Comparison of ENCODE assay signal across 31 mouse cellular contexts in genomic region chr8:39746225-39746624, GRCm38 (mm10).
A peak's percentile ranks its signal among the peaks of the same experiment; 100 is the strongest.
DNase-seq lines count a peak whose midpoint lies in the region; ATAC-seq and TF ChIP-seq lines count a peak whose summit lies in the region.
"Had no signal": no experiment of that assay in that cellular context is flagged by ENCODE, and none has a peak within 500 bp of the region (broad histone marks: within the 10 kb centered on the region; RNA-seq: fewer than 3 reads in every experiment).

No protein-coding gene starts in this region.

- no peaks in the 10 kb centered on the region for H3K36me3 ChIP-seq in embryonic facial prominence, embryonic 11.5 days (replicated peaks; ENCODE audit: control insufficient read depth, insufficient read depth, low read depth, low read length)
- H3K36me3 ChIP-seq in embryonic facial prominence, embryonic 10.5 days (replicated peaks): no peaks in the 10 kb centered on the region
- H3K36me3 ChIP-seq in hindbrain, embryonic 16.5 days (ENCODE audit: control insufficient read depth, insufficient read depth, low read length): no peaks in the 10 kb centered on the region
- no peaks in the 10 kb centered on the region for H3K36me3 ChIP-seq in hindbrain, embryonic 12.5 days
- H3K36me3 ChIP-seq in lung, embryonic 14.5 days (ENCODE audit: insufficient read depth): no peaks in the 10 kb centered on the region
- H3K36me3 ChIP-seq in midbrain, postnatal 0 days (ENCODE audit: insufficient read depth, low read length): no peaks in the 10 kb centered on the region
- no peaks in the 10 kb centered on the region for H3K36me3 ChIP-seq in midbrain, embryonic 10.5 days
- H3K36me3 ChIP-seq: embryonic facial prominence, embryonic 12.5 days; limb, embryonic 13.5 days; liver, embryonic 12.5 days; midbrain, embryonic 12.5 days; neural tube, embryonic 13.5 days had no signal

- H3K4me2 ChIP-seq in embryonic facial prominence, embryonic 11.5 days (ENCODE audit: low read depth, low read length): no peak overlapping the region
- H3K4me2 ChIP-seq in hindbrain, embryonic 16.5 days (ENCODE audit: low read length): no peak overlapping the region
- no peak overlapping the region for H3K4me2 ChIP-seq in hindbrain, embryonic 12.5 days (replicated peaks)
- H3K4me2 ChIP-seq in lung, embryonic 14.5 days: no peak overlapping the region
- no peak overlapping the region for H3K4me2 ChIP-seq in midbrain, postnatal 0 days (ENCODE audit: low read depth, low read length, poor library complexity, severe bottlenecking)
- H3K4me2 ChIP-seq: embryonic facial prominence, embryonic 12.5 days; heart, embryonic 11.5 days; limb, embryonic 13.5 days; liver, embryonic 12.5 days; midbrain, embryonic 12.5 days; neural tube, embryonic 13.5 days had no signal

- H3K9me3 ChIP-seq in embryonic facial prominence, embryonic 11.5 days (replicated peaks; ENCODE audit: control insufficient read depth, low read length): no peaks in the 10 kb centered on the region
- H3K9me3 ChIP-seq in embryonic facial prominence, embryonic 10.5 days: no peaks in the 10 kb centered on the region
- no peaks in the 10 kb centered on the region for H3K9me3 ChIP-seq in hindbrain, embryonic 16.5 days (ENCODE audit: control insufficient read depth, low read length)
- H3K9me3 ChIP-seq in hindbrain, embryonic 12.5 days (replicated peaks): no peaks in the 10 kb centered on the region
- no peaks in the 10 kb centered on the region for H3K9me3 ChIP-seq in lung, embryonic 14.5 days (ENCODE audit: low read depth, low read length)
- no peaks in the 10 kb centered on the region for H3K9me3 ChIP-seq in midbrain, postnatal 0 days (ENCODE audit: low read length)
- no peaks in the 10 kb centered on the region for H3K9me3 ChIP-seq in midbrain, embryonic 10.5 days (replicated peaks)
- H3K9me3 ChIP-seq: embryonic facial prominence, embryonic 12.5 days; limb, embryonic 13.5 days; liver, embryonic 12.5 days; midbrain, embryonic 12.5 days; neural tube, embryonic 13.5 days had no signal

- TF ChIP-seq POLR2A in lung, adult 2 months (IDR thresholded peaks at IDR 0.05; ENCODE audit: borderline replicate concordance, extremely low read depth, low read depth, low read length): no peak

- ATAC-seq in embryonic facial prominence, embryonic 11.5 days (replicated peaks; ENCODE audit: insufficient number of reproducible peaks, low FRiP score, low TSS enrichment, low read depth): no peak
- ATAC-seq in hindbrain, embryonic 16.5 days: peak; percentile 68; the same call in 1 of the 2 replicates
- ATAC-seq in hindbrain, embryonic 12.5 days (ENCODE audit: low FRiP score): no peak
- ATAC-seq in lung, embryonic 14.5 days (ENCODE audit: insufficient read depth): peak; percentile 80; the same call in 1 of the 2 replicates
- ATAC-seq in midbrain, postnatal 0 days (ENCODE audit: low FRiP score): no peak
- ATAC-seq: activated CD4-positive, CD25-positive, alpha-beta regulatory T cell, adult 4 months; intestine, embryonic 16.5 days; liver, embryonic 12.5 days; liver, postnatal 0 days had no signal

- no peaks in the 10 kb centered on the region for H3K4me1 ChIP-seq in embryonic facial prominence, embryonic 11.5 days (ENCODE audit: control insufficient read depth, insufficient read depth, low read length)
- no peaks in the 10 kb centered on the region for H3K4me1 ChIP-seq in embryonic facial prominence, embryonic 10.5 days
- H3K4me1 ChIP-seq in hindbrain, embryonic 16.5 days (ENCODE audit: control insufficient read depth, insufficient read depth, low read depth, low read length): no peaks in the 10 kb centered on the region
- no peaks in the 10 kb centered on the region for H3K4me1 ChIP-seq in hindbrain, embryonic 12.5 days
- H3K4me1 ChIP-seq in lung, embryonic 14.5 days (ENCODE audit: insufficient read depth): no peaks in the 10 kb centered on the region
- H3K4me1 ChIP-seq in lung, adult 2 months (ENCODE audit: control insufficient read depth, insufficient read depth, low read length): no peaks in the 10 kb centered on the region
- no peaks in the 10 kb centered on the region for H3K4me1 ChIP-seq in midbrain, postnatal 0 days (ENCODE audit: insufficient read depth, low read length)
- no peaks in the 10 kb centered on the region for H3K4me1 ChIP-seq in midbrain, embryonic 10.5 days
- H3K4me1 ChIP-seq: embryonic facial prominence, embryonic 12.5 days; limb, embryonic 13.5 days; liver, embryonic 12.5 days; midbrain, embryonic 12.5 days; neural tube, embryonic 13.5 days had no signal

- peak; percentile 2 for DNase-seq in embryonic facial prominence, embryonic 11.5 days (ENCODE audit: low spot score)
- DNase-seq in embryonic facial prominence, embryonic 10.5 days (ENCODE audit: low spot score): no peak
- DNase-seq in lung, embryonic 14.5 days: peak; percentile 80
- no peak for DNase-seq in lung, adult 2 months
- peak; percentile 19 for DNase-seq in midbrain, postnatal 0 days (ENCODE audit: low spot score)
- DNase-seq in midbrain, embryonic 10.5 days (ENCODE audit: low spot score): no peak
- DNase-seq: adrenal gland, adult 2 months; adrenal gland, postnatal 36 days; cerebellum, adult 2 months; cerebellum, postnatal 14 days; gastrocnemius, adult 2 months; gastrocnemius, postnatal 36 days; heart, adult 18-20 months; heart, postnatal 36 days; kidney, adult 8-10 months; kidney, postnatal 36 days; liver, postnatal 0 days; right cerebral cortex, postnatal 4 days had no signal

- H3K4me3 ChIP-seq in embryonic facial prominence, embryonic 11.5 days (ENCODE audit: low read depth, low read length): no peak overlapping the region
- H3K4me3 ChIP-seq in embryonic facial prominence, embryonic 10.5 days: no peak overlapping the region
- H3K4me3 ChIP-seq in hindbrain, embryonic 16.5 days (ENCODE audit: low read length): no peak overlapping the region
- H3K4me3 ChIP-seq in hindbrain, embryonic 12.5 days: no peak overlapping the region
- no peak overlapping the region for H3K4me3 ChIP-seq in lung, embryonic 14.5 days (ENCODE audit: low read depth, low read length)
- H3K4me3 ChIP-seq in lung, adult 2 months (replicated peaks; ENCODE audit: extremely low read depth, low read depth, low read length): no peak overlapping the region
- no peak overlapping the region for H3K4me3 ChIP-seq in midbrain, postnatal 0 days (ENCODE audit: low read depth, low read length)
- no peak overlapping the region for H3K4me3 ChIP-seq in midbrain, embryonic 10.5 days
- H3K4me3 ChIP-seq: embryonic facial prominence, embryonic 12.5 days; gastrocnemius, adult 2 months; layer of hippocampus, adult 2 months; left cerebral cortex, adult 2 months; limb, embryonic 13.5 days; liver, embryonic 12.5 days; midbrain, embryonic 12.5 days; neural tube, embryonic 13.5 days had no signal

- TF ChIP-seq CTCF in lung, embryonic 14.5 days (IDR thresholded peaks at IDR 0.05; ENCODE audit: low read depth): no peak
- no peak for TF ChIP-seq CTCF in lung, adult 2 months (IDR thresholded peaks at IDR 0.05; ENCODE audit: insufficient read depth, low read length)
- no peak for TF ChIP-seq CTCF in midbrain, postnatal 0 days (IDR thresholded peaks at IDR 0.05)

- no peak overlapping the region for H3K9ac ChIP-seq in embryonic facial prominence, embryonic 11.5 days (replicated peaks; ENCODE audit: low read length)
- no peak overlapping the region for H3K9ac ChIP-seq in hindbrain, embryonic 16.5 days (ENCODE audit: low read depth, low read length)
- H3K9ac ChIP-seq in hindbrain, embryonic 12.5 days: no peak overlapping the region
- H3K9ac ChIP-seq in lung, embryonic 14.5 days: no peak overlapping the region
- no peak overlapping the region for H3K9ac ChIP-seq in midbrain, postnatal 0 days (replicated peaks; ENCODE audit: low read length, poor library complexity, severe bottlenecking)
- H3K9ac ChIP-seq: embryonic facial prominence, embryonic 12.5 days; limb, embryonic 13.5 days; liver, embryonic 12.5 days; liver, postnatal 0 days; midbrain, embryonic 12.5 days; neural tube, embryonic 13.5 days had no signal

- 77% methylated on average over 5 of the region's 5 CpGs for WGBS in embryonic facial prominence, embryonic 11.5 days
- 82% methylated on average over 5 of the region's 5 CpGs for WGBS in embryonic facial prominence, embryonic 10.5 days
- 74% methylated on average over 5 of the region's 5 CpGs for WGBS in hindbrain, embryonic 16.5 days
- WGBS in hindbrain, embryonic 12.5 days: 82% methylated on average over 5 of the region's 5 CpGs
- 35% methylated on average over 5 of the region's 5 CpGs for WGBS in lung, embryonic 14.5 days
- whole genome bisulfite sequencing in lung, adult 2 months: 67% methylated on average over 5 of the region's 5 CpGs
- WGBS in midbrain, postnatal 0 days: 83% methylated on average over 5 of the region's 5 CpGs
- 88% methylated on average over 5 of the region's 5 CpGs for WGBS in midbrain, embryonic 10.5 days

- no peaks in the 10 kb centered on the region for H3K27me3 ChIP-seq in embryonic facial prominence, embryonic 11.5 days (ENCODE audit: control insufficient read depth, insufficient read depth, low read length)
- H3K27me3 ChIP-seq in embryonic facial prominence, embryonic 10.5 days (replicated peaks; ENCODE audit: low read depth, poor library complexity, severe bottlenecking): no peaks in the 10 kb centered on the region
- H3K27me3 ChIP-seq in hindbrain, embryonic 16.5 days (replicated peaks; ENCODE audit: control insufficient read depth, insufficient read depth, low read length): no peaks in the 10 kb centered on the region
- H3K27me3 ChIP-seq in hindbrain, embryonic 12.5 days: no peaks in the 10 kb centered on the region
- no peaks in the 10 kb centered on the region for H3K27me3 ChIP-seq in lung, embryonic 14.5 days (ENCODE audit: insufficient read depth, low read length)
- no peaks in the 10 kb centered on the region for H3K27me3 ChIP-seq in midbrain, postnatal 0 days (ENCODE audit: insufficient read depth, low read length)
- H3K27me3 ChIP-seq in midbrain, embryonic 10.5 days (ENCODE audit: low read depth, poor library complexity, severe bottlenecking): no peaks in the 10 kb centered on the region
- H3K27me3 ChIP-seq: CH12.LX; embryonic facial prominence, embryonic 12.5 days; limb, embryonic 13.5 days; liver, embryonic 12.5 days; midbrain, embryonic 12.5 days; neural tube, embryonic 13.5 days had no signal

- H3K27ac ChIP-seq in embryonic facial prominence, embryonic 11.5 days (replicated peaks; ENCODE audit: low read depth, low read length): no peak overlapping the region
- no peak overlapping the region for H3K27ac ChIP-seq in embryonic facial prominence, embryonic 10.5 days (replicated peaks)
- H3K27ac ChIP-seq in hindbrain, embryonic 16.5 days (ENCODE audit: low read depth, low read length): no peak overlapping the region
- H3K27ac ChIP-seq in hindbrain, embryonic 12.5 days: no peak overlapping the region
- H3K27ac ChIP-seq in lung, embryonic 14.5 days (ENCODE audit: low read depth): no peak overlapping the region
- H3K27ac ChIP-seq in midbrain, postnatal 0 days (ENCODE audit: low read depth, low read length): no peak overlapping the region
- no peak overlapping the region for H3K27ac ChIP-seq in midbrain, embryonic 10.5 days (replicated peaks)
- H3K27ac ChIP-seq: embryonic facial prominence, embryonic 12.5 days; gastrocnemius, adult 2 months; layer of hippocampus, adult 2 months; left cerebral cortex, adult 2 months; limb, embryonic 13.5 days; liver, embryonic 12.5 days; midbrain, embryonic 12.5 days; neural tube, embryonic 13.5 days had no signal

Comparison
In these comparisons a context has a peak if more than half of its experiments do, and no peak if none do; other contexts are left out.
1. ATAC-seq: peak in hindbrain, embryonic 16.5 days (single experiment) and lung, embryonic 14.5 days (single experiment); none in embryonic facial prominence, embryonic 11.5 days (single experiment), hindbrain, embryonic 12.5 days (single experiment) and midbrain, postnatal 0 days (single experiment).
2. DNase-seq: peak in embryonic facial prominence, embryonic 11.5 days (single experiment), lung, embryonic 14.5 days (single experiment) and midbrain, postnatal 0 days (single experiment); none in embryonic facial prominence, embryonic 10.5 days (single experiment), lung, adult 2 months (single experiment) and midbrain, embryonic 10.5 days (single experiment).